Mouse (Mus musculus) limb, embryonic 10.5 days (tissue): ENCODE data around the gene Calhm3. TPM values are rescaled to one million over a fixed set of nuclear protein-coding genes. Genes with fewer than 3 reads are reported as not detected.
A peak's percentile ranks its signal among the peaks of the same experiment; 100 is the strongest.
"Not testable (repeated sequence)": the region's sequence is repeated elsewhere in the genome, so short reads cannot be mapped to it uniquely, and the experiment has no call there.

Experiments
- DNase-seq: peaks from one replicate; pipeline ENCODE4 v3.0.0-alpha.2; 2017; ENCODE audit warnings: low spot score
- H3K27ac ChIP-seq: fragments of 300-500 bp; sonication (generic); 2 replicates; pipeline ENCODE4 v1.5.1; 2016; ENCODE audit warnings: mild to moderate bottlenecking
- H3K27me3 ChIP-seq: fragments of 300-500 bp; sonication (generic); 2 replicates; pipeline ENCODE4 v1.6.1; 2016; ENCODE audit warnings: low read depth, mild to moderate bottlenecking; ENCODE audit not compliant: poor library complexity, severe bottlenecking
- H3K36me3 ChIP-seq: fragments of 300-500 bp; sonication (generic); 2 replicates; pipeline ENCODE4 v1.6.1; 2016; ENCODE audit warnings: mild to moderate bottlenecking, moderate library complexity
- H3K4me1 ChIP-seq: fragments of 300-500 bp; sonication (generic); 2 replicates; pipeline ENCODE4 v1.6.1; 2016
- H3K4me3 ChIP-seq: fragments of 300-500 bp; sonication (generic); 2 replicates; pipeline ENCODE4 v1.5.1; 2016; ENCODE audit warnings: mild to moderate bottlenecking, moderate library complexity
- H3K9me3 ChIP-seq: fragments of 300-500 bp; sonication (generic); replicated peaks from 2 replicates; pipeline ENCODE4 v1.6.1; 2016; ENCODE audit warnings: mild to moderate bottlenecking
- WGBS: fragments of 180-500 bp; shearing (Covaris S2); methylation state at CpG from one replicate; pipeline ENCODE4 v1.1.7; 2016; 5-methylcytosine and 5-hydroxymethylcytosine counted together
- polyA plus RNA-seq: library from polyadenylated mRNA; unstranded; fragments of >200 nt; fragmentation: Nextera tagmentation; extraction: Ambion mirVana; gene quantifications from 2 replicates; pipeline ENCODE4 v1.2.1, GENCODE M21; 2016

Calhm3 gene
- polyA plus RNA-seq, 1 experiment from 2014 or later: not detected

GRCm38 (mm10) chr19:47153767-47154166 lies 3.8 kb downstream of the Calhm3 start:
- no peak for DNase-seq
- Histone ChIP-seq H3K4me1 (peaks cover 20% of the 10 kb centered on the region), H3K27ac (no peak overlapping the region), H3K4me3 (no peak overlapping the region), H3K36me3 (no peaks in the 10 kb centered on the region), H3K27me3 (peaks cover 32% of the 10 kb centered on the region), H3K9me3 (no peaks in the 10 kb centered on the region)
- 91% methylated on average over 7 of the region's 7 CpGs for WGBS

GRCm38 (mm10) chr19:47152062-47152369 lies 5.5 kb downstream of the Calhm3 start:
- Histone ChIP-seq H3K4me1 (peaks cover 26% of the 10 kb centered on the region), H3K4me3 (peak overlapping the region; percentile 44), H3K27me3 (peaks cover 32% of the 10 kb centered on the region), H3K27ac (no peak overlapping the region), H3K36me3 (no peaks in the 10 kb centered on the region), H3K9me3 (no peaks in the 10 kb centered on the region)
- DNase-seq: no peak
- 62% methylated on average over 12 of the region's 12 CpGs for WGBS

- H3K27ac ChIP-seq: peak overlapping the region; percentile 53; the same call in 1 of the 2 replicates
- no peaks in the 10 kb centered on the region for H3K9me3 ChIP-seq
- DNase-seq: peak; percentile 50
- peak overlapping the region; percentile 44 for H3K4me3 ChIP-seq
- no peaks in the 10 kb centered on the region for H3K36me3 ChIP-seq
- peaks cover 32% of the 10 kb centered on the region for H3K27me3 ChIP-seq
- H3K4me1 ChIP-seq: peaks cover 26% of the 10 kb centered on the region
- 28% methylated on average over 32 of the region's 32 CpGs for WGBS
These were observed 6.1 kb downstream of the Calhm3 start for GRCm38 (mm10) chr19:47151332-47152061.

- WGBS: 27% methylated on average over 4 of the region's 4 CpGs
- peaks cover 26% of the 10 kb centered on the region for H3K4me1 ChIP-seq
- no peak for DNase-seq
- no peaks in the 10 kb centered on the region for H3K9me3 ChIP-seq
- peak overlapping the region; percentile 72 for H3K27ac ChIP-seq
- H3K36me3 ChIP-seq: no peaks in the 10 kb centered on the region
- H3K4me3 ChIP-seq: no peak overlapping the region
- H3K27me3 ChIP-seq: peaks cover 32% of the 10 kb centered on the region
These were observed 7.7 kb downstream of the Calhm3 start for GRCm38 (mm10) chr19:47149854-47150253.

GRCm38 (mm10) chr19:47148267-47148847 lies 9.2 kb downstream of the Calhm3 start:
- Histone ChIP-seq H3K36me3 (no peaks in the 10 kb centered on the region), H3K27me3 (peaks cover 32% of the 10 kb centered on the region), H3K4me1 (peaks cover 26% of the 10 kb centered on the region), H3K9me3 (no peaks in the 10 kb centered on the region), H3K27ac (peak overlapping the region; percentile 32), H3K4me3 (no peak overlapping the region)
- 81% methylated on average over 5 of the region's 5 CpGs for WGBS
- DNase-seq: no peak

GRCm38 (mm10) chr19:47144154-47144553 lies 13.4 kb downstream of the Calhm3 start, which contains the start of gene Calhm1:
Gene Calhm1 (minus strand): TSS chr19:47144254.
- 89% methylated on average over 6 of the region's 6 CpGs for WGBS
- H3K4me3 ChIP-seq: no peak within 1 kb of the TSS
- peaks cover 11% of the 10 kb centered on the region; the same call in 1 of the 2 replicates for H3K4me1 ChIP-seq
- H3K36me3 ChIP-seq: no peaks in the 10 kb centered on the region
- no peak within 1 kb of the TSS; the same call in 1 of the 2 replicates for H3K27ac ChIP-seq
- H3K9me3 ChIP-seq: no peaks in the 10 kb centered on the region
- no peak for DNase-seq
- peaks cover 9% of the 10 kb centered on the region for H3K27me3 ChIP-seq

- Histone ChIP-seq H3K27me3 (peaks cover 21% of the 10 kb centered on the region), H3K27ac (no peak overlapping the region), H3K4me3 (no peak overlapping the region), H3K4me1 (peaks cover 22% of the 10 kb centered on the region), H3K36me3 (no peaks in the 10 kb centered on the region), H3K9me3 (no peaks in the 10 kb centered on the region)
- DNase-seq: no peak
- WGBS: 83% methylated on average over 6 of the region's 6 CpGs
These were observed 15.1 kb downstream of the Calhm3 start for GRCm38 (mm10) chr19:47142438-47142837.

- WGBS: 25% methylated on average over 7 of the region's 7 CpGs
- H3K27me3 ChIP-seq: peaks cover 21% of the 10 kb centered on the region
- not testable (repeated sequence) for H3K27ac ChIP-seq, H3K4me3 ChIP-seq, DNase-seq, H3K36me3 ChIP-seq, H3K9me3 ChIP-seq
- H3K4me1 ChIP-seq: peaks cover 31% of the 10 kb centered on the region
These were observed 18.0 kb downstream of the Calhm3 start for GRCm38 (mm10) chr19:47139611-47140010.

- peak; percentile 66 for DNase-seq
- H3K4me1 ChIP-seq: peaks cover 31% of the 10 kb centered on the region
- peaks cover 21% of the 10 kb centered on the region for H3K27me3 ChIP-seq
- H3K4me3 ChIP-seq: peak within 1 kb of the TSS; percentile 49
- peaks cover 20% of the 10 kb centered on the region for H3K36me3 ChIP-seq
- H3K27ac ChIP-seq: peak within 1 kb of the TSS; percentile 86
- no peaks in the 10 kb centered on the region for H3K9me3 ChIP-seq
- 5% methylated on average over 28 of the region's 28 CpGs for WGBS
These were observed 19.7 kb downstream of the Calhm3 start, which contains the start of gene Calhm2 for GRCm38 (mm10) chr19:47137771-47138421. Gene Calhm2 (minus strand): TSS chr19:47138294.

GRCm38 (mm10) chr19:47137051-47137581 lies 20.4 kb downstream of the Calhm3 start:
- H3K27ac ChIP-seq: peak overlapping the region; percentile 86
- peaks cover 21% of the 10 kb centered on the region for H3K27me3 ChIP-seq
- H3K36me3 ChIP-seq: peaks cover 28% of the 10 kb centered on the region
- H3K9me3 ChIP-seq: no peaks in the 10 kb centered on the region
- DNase-seq: no peak
- WGBS: 45% methylated on average over 6 of the region's 6 CpGs
- H3K4me3 ChIP-seq: peak overlapping the region; percentile 49
- H3K4me1 ChIP-seq: peaks cover 31% of the 10 kb centered on the region

GRCm38 (mm10) chr19:47136170-47136569 lies 21.4 kb downstream of the Calhm3 start:
- Histone ChIP-seq H3K4me3 (no peak overlapping the region), H3K27ac (no peak overlapping the region), H3K36me3 (peaks cover 37% of the 10 kb centered on the region), H3K4me1 (peaks cover 31% of the 10 kb centered on the region), H3K9me3 (no peaks in the 10 kb centered on the region), H3K27me3 (peaks cover 21% of the 10 kb centered on the region)
- 89% methylated on average over 5 of the region's 5 CpGs for WGBS
- DNase-seq: no peak

GRCm38 (mm10) chr19:47135568-47135967 lies 22.0 kb downstream of the Calhm3 start:
- Histone ChIP-seq H3K4me3 (no peak overlapping the region), H3K27ac (no peak overlapping the region), H3K4me1 (peaks cover 31% of the 10 kb centered on the region), H3K36me3 (peaks cover 43% of the 10 kb centered on the region), H3K9me3 (no peaks in the 10 kb centered on the region), H3K27me3 (peaks cover 21% of the 10 kb centered on the region)
- no peak for DNase-seq
- WGBS: 90% methylated on average over 17 of the region's 17 CpGs

GRCm38 (mm10) chr19:47133161-47133560 lies 24.4 kb downstream of the Calhm3 start:
- no peak for DNase-seq

More at GRCm38 (mm10) chr19:47133161-47133560, 24.4 kb downstream of the Calhm3 start:
- 93% methylated on average over 7 of the region's 7 CpGs for whole genome bisulfite sequencing
- Histone ChIP-seq H3K4me3 (no peak overlapping the region), H3K4me1 (peaks cover 16% of the 10 kb centered on the region), H3K27me3 (peaks cover 1% of the 10 kb centered on the region), H3K36me3 (peaks cover 67% of the 10 kb centered on the region), H3K27ac (no peak overlapping the region), H3K9me3 (no peaks in the 10 kb centered on the region)
